Mouse (Mus musculus): ENCODE results near the gene Efemp2. TPM values are rescaled to one million over a fixed set of nuclear protein-coding genes. Genes with fewer than 3 reads are reported as not detected.

Efemp2 gene
- polyA plus RNA-seq, 1 experiment from 2014 or later: 208 TPM

GRCm38 (mm10) chr19:5455568-5455967 is 18.2 kb upstream of the Efemp2 start:
- no peak for ATAC-seq (ENCODE audit: borderline replicate concordance, extremely low read depth, low FRiP score, low TSS enrichment)

GRCm38 (mm10) chr19:5456241-5456921 is 17.4 kb upstream of the Efemp2 start:
- Histone ChIP-seq H3K36me3 (peaks cover 6% of the 10 kb centered on the region; the same call in 1 of the 2 replicates), H3K27me3 (0 out of 2 replicates have a peak, but pooled peaks cover 4% of the 10 kb centered on the region)

More at GRCm38 (mm10) chr19:5455568-5455967, 18.2 kb upstream of the Efemp2 start:
- peak overlapping the region; percentile 71 for H3K4me3 ChIP-seq
- peaks cover 6% of the 10 kb centered on the region; the same call in 1 of the 2 replicates for H3K36me3 ChIP-seq
- H3K9ac ChIP-seq: peak overlapping the region; percentile 79; the same call in 1 of the 2 replicates
- H3K4me1 ChIP-seq: peaks cover 33% of the 10 kb centered on the region
- H3K27me3 ChIP-seq: peaks cover 9% of the 10 kb centered on the region; the same call in 1 of the 2 replicates
- peak overlapping the region; percentile 92 for H3K27ac ChIP-seq
- peak overlapping the region; percentile 82 for H3K4me2 ChIP-seq
- WGBS: 43% methylated on average over 8 of the region's 8 CpGs
- H3K9me3 ChIP-seq: no peaks in the 10 kb centered on the region

GRCm38 (mm10) chr19:5456922-5457745 is 16.6 kb upstream of the Efemp2 start:
- under 1% methylated on average over 70 of the region's 70 CpGs for WGBS
- peaks cover 45% of the 10 kb centered on the region for H3K4me1 ChIP-seq
- H3K9ac ChIP-seq: peak overlapping the region; percentile 79
- peaks cover 12% of the 10 kb centered on the region; the same call in 1 of the 2 replicates for H3K36me3 ChIP-seq
- peak overlapping the region; percentile 82 for H3K4me2 ChIP-seq
- peak overlapping the region; percentile 92 for H3K27ac ChIP-seq
- H3K9me3 ChIP-seq: no peaks in the 10 kb centered on the region
- H3K4me3 ChIP-seq: peak overlapping the region; percentile 71
- peak; percentile 92 for ATAC-seq (ENCODE audit: borderline replicate concordance, extremely low read depth, low FRiP score, low TSS enrichment)
- H3K27me3 ChIP-seq: no peaks in the 10 kb centered on the region

More at GRCm38 (mm10) chr19:5456241-5456921, 17.4 kb upstream of the Efemp2 start:
- no peak for ATAC-seq (ENCODE audit: borderline replicate concordance, extremely low read depth, low FRiP score, low TSS enrichment)
- Histone ChIP-seq H3K4me1 (peaks cover 39% of the 10 kb centered on the region), H3K4me2 (peak overlapping the region; percentile 82), H3K27ac (peak overlapping the region; percentile 92), H3K4me3 (peak overlapping the region; percentile 71), H3K9me3 (no peaks in the 10 kb centered on the region), H3K9ac (peak overlapping the region; percentile 79)
- 3% methylated on average over 26 of the region's 26 CpGs for WGBS

DNA sequence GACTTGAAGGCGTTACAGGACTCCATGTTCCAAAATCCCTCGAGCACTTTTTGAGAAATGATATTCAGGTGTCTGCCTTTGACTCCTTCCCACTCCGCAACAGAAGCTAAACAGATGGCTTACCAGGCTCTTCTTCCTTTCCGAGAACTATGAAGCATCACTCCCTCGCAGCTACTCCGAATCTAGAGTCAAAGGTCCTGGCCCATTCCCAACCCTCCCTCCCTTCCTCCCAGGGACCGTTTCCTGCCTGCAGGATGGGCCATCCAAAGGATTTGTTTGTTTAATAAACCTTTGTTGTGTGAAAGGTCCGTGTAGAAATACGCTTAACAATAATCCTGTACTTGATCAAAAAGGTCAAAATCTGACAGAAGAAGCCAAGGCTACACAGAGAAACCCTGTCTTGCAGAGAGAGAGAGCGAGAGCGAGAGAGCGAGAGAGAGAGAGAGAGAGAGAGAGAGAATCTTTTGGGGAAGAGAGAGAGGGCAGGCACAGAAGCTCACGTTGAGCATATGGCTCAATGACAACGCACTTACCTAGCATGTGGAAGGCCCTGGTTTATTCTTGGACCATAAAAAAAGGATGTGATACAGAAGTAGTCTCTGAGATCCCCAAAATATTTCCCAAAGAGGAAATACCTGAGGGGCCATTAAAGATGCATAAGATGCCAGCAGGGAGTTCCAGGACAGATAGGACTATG is 15.9 kb upstream of the Efemp2 start, which contains the start of gene Ccdc85b:
Gene Ccdc85b (minus strand): TSS at position 149 of the 697 bp plus-strand sequence.
- Histone ChIP-seq H3K27me3 (no peaks in the 10 kb centered on the region), H3K27ac (peak within 1 kb of the TSS; percentile 92), H3K4me1 (peaks cover 45% of the 10 kb centered on the region), H3K4me2 (peak within 1 kb of the TSS; percentile 82), H3K9me3 (no peaks in the 10 kb centered on the region), H3K36me3 (peaks cover 18% of the 10 kb centered on the region; the same call in 1 of the 2 replicates), H3K9ac (peak within 1 kb of the TSS; percentile 79), H3K4me3 (peak within 1 kb of the TSS; percentile 71)
- WGBS: 10% methylated on average over 14 of the region's 14 CpGs
- ATAC-seq (ENCODE audit: borderline replicate concordance, extremely low read depth, low FRiP score, low TSS enrichment): no peak

DNA sequence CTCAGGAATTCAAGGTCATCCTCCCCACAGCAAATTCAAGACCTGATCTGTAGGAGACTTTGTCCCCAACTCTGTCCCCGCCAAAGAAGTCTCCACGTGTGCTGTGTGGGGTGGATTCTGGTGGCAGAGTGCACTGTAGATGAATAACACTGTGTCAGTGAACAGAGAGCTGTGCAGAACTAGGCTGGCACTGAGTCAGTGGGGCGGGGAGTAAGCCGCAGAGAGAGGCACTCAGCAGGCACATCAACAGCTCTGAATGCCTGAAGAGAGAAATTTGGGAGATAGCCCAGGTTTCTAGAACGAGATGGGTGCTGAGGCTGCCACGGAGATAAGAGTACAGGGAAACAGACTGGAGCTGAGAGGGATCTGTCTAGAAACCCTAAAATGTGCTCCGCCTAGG is 14.7 kb upstream of the Efemp2 start:
- Histone ChIP-seq H3K4me3 (no peak overlapping the region), H3K27me3 (no peaks in the 10 kb centered on the region), H3K9ac (no peak overlapping the region), H3K36me3 (peaks cover 26% of the 10 kb centered on the region; the same call in 1 of the 2 replicates), H3K27ac (no peak overlapping the region), H3K4me2 (no peak overlapping the region), H3K4me1 (peaks cover 53% of the 10 kb centered on the region), H3K9me3 (no peaks in the 10 kb centered on the region)
- ATAC-seq (ENCODE audit: borderline replicate concordance, extremely low read depth, low FRiP score, low TSS enrichment): no peak
- WGBS: 65% methylated on average over 7 of the region's 7 CpGs

DNA sequence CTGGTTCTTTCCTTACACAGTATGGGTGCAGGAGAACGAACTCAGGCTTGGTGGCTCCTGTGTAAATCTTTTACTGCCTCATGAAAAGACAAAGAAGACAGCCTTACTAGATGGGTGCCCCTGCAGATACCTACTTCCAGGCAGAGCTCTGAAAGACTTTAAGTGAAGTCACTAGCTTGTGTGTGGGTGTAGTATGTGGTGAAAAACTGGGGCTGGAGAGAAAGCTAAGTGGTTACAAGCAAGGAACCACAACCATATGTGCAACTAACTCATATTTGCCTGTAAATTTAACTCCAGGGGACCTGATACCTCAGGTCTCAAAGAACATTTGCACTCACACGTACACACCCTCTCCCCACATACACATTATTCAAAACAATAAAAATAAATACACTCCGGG is 13.9 kb upstream of the Efemp2 start:
- ATAC-seq (ENCODE audit: borderline replicate concordance, extremely low read depth, low FRiP score, low TSS enrichment): no peak
- 19% methylated on average over 3 of the region's 3 CpGs for WGBS
- peak overlapping the region; percentile 67 for H3K9ac ChIP-seq
- H3K36me3 ChIP-seq: peaks cover 22% of the 10 kb centered on the region; the same call in 1 of the 2 replicates
- H3K27me3 ChIP-seq: no peaks in the 10 kb centered on the region
- peak overlapping the region; percentile 85 for H3K4me2 ChIP-seq
- peaks cover 56% of the 10 kb centered on the region for H3K4me1 ChIP-seq
- no peaks in the 10 kb centered on the region for H3K9me3 ChIP-seq
- H3K4me3 ChIP-seq: peak overlapping the region; percentile 65
- H3K27ac ChIP-seq: no peak overlapping the region

GRCm38 (mm10) chr19:5460465-5460911 is 13.3 kb upstream of the Efemp2 start, which contains the start of gene Fibp:
Gene Fibp (plus strand): TSS chr19:5460615.
- Histone ChIP-seq H3K9me3 (no peaks in the 10 kb centered on the region), H3K36me3 (peaks cover 28% of the 10 kb centered on the region), H3K4me3 (peak within 1 kb of the TSS; percentile 65), H3K4me2 (peak within 1 kb of the TSS; percentile 85), H3K27ac (peak within 1 kb of the TSS; percentile 46; the same call in 1 of the 2 replicates), H3K9ac (peak within 1 kb of the TSS; percentile 67), H3K27me3 (no peaks in the 10 kb centered on the region), H3K4me1 (peaks cover 50% of the 10 kb centered on the region)
- peak; percentile 46; the same call in 1 of the 2 replicates for ATAC-seq (ENCODE audit: borderline replicate concordance, extremely low read depth, low FRiP score, low TSS enrichment)
- WGBS: under 1% methylated on average over 32 of the region's 32 CpGs

- Histone ChIP-seq H3K27ac (no peak overlapping the region), H3K9me3 (no peaks in the 10 kb centered on the region), H3K4me1 (peaks cover 40% of the 10 kb centered on the region), H3K27me3 (no peaks in the 10 kb centered on the region), H3K4me3 (peak overlapping the region; percentile 65), H3K4me2 (peak overlapping the region; percentile 85), H3K36me3 (peaks cover 38% of the 10 kb centered on the region), H3K9ac (peak overlapping the region; percentile 67; the same call in 1 of the 2 replicates)
- WGBS: 75% methylated on average over 6 of the region's 6 CpGs
- ATAC-seq (ENCODE audit: borderline replicate concordance, extremely low read depth, low FRiP score, low TSS enrichment): no peak
Observed at GRCm38 (mm10) chr19:5461411-5461810, 12.3 kb upstream of the Efemp2 start.

DNA sequence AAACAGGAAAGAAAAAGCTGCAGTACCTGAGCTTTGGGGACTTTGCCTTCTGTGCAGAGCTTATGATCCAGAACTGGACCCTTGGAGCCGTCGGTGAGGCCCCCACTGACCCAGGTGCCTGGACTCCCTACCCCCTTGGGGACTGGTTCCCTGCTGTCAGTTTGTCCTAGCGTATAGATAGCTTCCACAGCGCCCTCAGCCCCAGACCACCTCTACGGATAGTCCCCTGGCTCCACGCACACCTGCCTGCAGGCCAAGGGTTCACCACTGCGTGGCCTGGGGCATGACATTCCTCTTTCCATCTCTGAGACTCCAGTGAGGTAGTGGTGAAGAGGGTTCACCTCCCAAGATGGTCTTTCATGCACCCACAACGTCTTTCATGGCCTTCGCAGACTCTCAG is 10.5 kb upstream of the Efemp2 start:
- peaks cover 47% of the 10 kb centered on the region for H3K36me3 ChIP-seq
- no peak overlapping the region for H3K4me2 ChIP-seq
- no peak for ATAC-seq (ENCODE audit: borderline replicate concordance, extremely low read depth, low FRiP score, low TSS enrichment)
- no peaks in the 10 kb centered on the region for H3K27me3 ChIP-seq
- H3K27ac ChIP-seq: no peak overlapping the region
- H3K9ac ChIP-seq: no peak overlapping the region
- H3K4me1 ChIP-seq: peaks cover 33% of the 10 kb centered on the region
- H3K4me3 ChIP-seq: no peak overlapping the region
- H3K9me3 ChIP-seq: no peaks in the 10 kb centered on the region
- 87% methylated on average over 9 of the region's 9 CpGs for WGBS

DNA sequence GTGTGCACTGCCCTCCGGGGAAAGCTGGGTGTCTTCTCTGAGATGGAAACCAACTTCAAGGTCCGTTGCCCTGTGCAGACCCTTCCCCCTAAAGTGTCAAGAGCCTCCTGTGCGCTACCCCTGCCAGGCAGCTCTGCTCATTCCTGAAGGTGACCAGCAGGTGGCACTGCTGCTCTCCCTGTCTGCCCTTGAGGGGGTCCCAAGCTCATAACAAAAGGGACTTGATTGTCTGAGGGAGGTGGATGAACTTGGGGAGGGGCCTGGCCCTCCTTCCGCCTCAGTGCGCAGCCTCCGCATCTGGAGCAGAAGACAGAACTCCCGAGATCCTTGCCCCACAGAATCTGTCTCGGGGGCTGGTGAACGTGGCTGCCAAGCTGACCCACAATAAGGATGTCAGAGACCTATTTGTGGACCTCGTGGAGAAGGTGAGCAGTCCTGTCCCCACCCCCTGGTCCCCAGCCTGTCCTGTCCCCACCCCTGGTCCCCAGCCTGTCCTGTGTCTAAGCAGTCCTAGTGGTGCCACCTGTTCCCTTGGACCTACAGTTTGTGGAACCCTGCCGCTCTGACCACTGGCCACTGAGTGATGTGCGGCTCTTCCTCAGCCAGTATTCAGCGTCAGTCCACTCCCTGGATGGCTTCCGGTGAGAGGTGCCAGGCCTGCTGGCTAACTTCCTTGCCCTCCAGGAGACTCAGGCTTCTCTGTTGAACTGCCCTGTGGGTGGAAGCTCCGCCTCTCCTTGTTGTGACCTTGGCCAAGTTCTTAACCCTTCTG is 9.8 kb upstream of the Efemp2 start:
- Histone ChIP-seq H3K4me1 (peaks cover 34% of the 10 kb centered on the region), H3K36me3 (peaks cover 47% of the 10 kb centered on the region), H3K4me2 (peak overlapping the region; percentile 28), H3K4me3 (peak overlapping the region; percentile 12; the same call in 1 of the 2 replicates), H3K27me3 (no peaks in the 10 kb centered on the region), H3K9ac (peak overlapping the region; percentile 31; the same call in 1 of the 2 replicates), H3K9me3 (no peaks in the 10 kb centered on the region), H3K27ac (peak overlapping the region; percentile 49; the same call in 1 of the 2 replicates)
- WGBS: 33% methylated on average over 15 of the region's 15 CpGs
- 0 out of 2 replicates have a peak, but pooled peaks have one; percentile 13 for ATAC-seq (ENCODE audit: borderline replicate concordance, extremely low read depth, low FRiP score, low TSS enrichment)
